Mouse (Mus musculus) cerebellum, postnatal 14 days (tissue): ENCODE results near the gene Naa35.

ENCODE experiments used
- DNase-seq, 2 experiments: peaks; one replicate each; pipeline ENCODE4 v3.0.0; 2021; ENCODE audit warnings: mixed read lengths in 2 of 2

Gene Naa35

GRCm38 (mm10) chr13:59674215-59674614 lies 89.2 kb downstream of the Naa35 start:
- no peak for DNase-seq

DNA sequence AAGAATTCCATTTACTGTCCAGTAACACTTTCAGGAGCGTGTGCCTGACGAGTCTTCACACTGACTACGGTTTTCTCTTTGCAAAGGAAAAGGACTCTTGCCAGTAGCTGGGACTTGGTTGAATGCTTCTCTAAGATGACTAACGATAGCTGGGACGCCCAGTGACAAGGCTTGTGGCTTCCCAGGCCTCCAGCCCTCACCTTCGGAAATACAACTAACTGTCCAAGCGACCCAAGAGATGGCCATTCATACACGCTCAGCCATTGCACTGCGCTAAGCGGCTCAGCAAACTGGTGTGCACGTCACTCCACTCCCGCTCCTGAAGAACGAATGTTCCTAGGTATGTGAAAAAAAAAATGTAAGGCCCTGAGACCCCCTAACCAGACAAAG lies 89.7 kb downstream of the Naa35 start:
- peak; percentile 52 to 57 for DNase-seq

DNA sequence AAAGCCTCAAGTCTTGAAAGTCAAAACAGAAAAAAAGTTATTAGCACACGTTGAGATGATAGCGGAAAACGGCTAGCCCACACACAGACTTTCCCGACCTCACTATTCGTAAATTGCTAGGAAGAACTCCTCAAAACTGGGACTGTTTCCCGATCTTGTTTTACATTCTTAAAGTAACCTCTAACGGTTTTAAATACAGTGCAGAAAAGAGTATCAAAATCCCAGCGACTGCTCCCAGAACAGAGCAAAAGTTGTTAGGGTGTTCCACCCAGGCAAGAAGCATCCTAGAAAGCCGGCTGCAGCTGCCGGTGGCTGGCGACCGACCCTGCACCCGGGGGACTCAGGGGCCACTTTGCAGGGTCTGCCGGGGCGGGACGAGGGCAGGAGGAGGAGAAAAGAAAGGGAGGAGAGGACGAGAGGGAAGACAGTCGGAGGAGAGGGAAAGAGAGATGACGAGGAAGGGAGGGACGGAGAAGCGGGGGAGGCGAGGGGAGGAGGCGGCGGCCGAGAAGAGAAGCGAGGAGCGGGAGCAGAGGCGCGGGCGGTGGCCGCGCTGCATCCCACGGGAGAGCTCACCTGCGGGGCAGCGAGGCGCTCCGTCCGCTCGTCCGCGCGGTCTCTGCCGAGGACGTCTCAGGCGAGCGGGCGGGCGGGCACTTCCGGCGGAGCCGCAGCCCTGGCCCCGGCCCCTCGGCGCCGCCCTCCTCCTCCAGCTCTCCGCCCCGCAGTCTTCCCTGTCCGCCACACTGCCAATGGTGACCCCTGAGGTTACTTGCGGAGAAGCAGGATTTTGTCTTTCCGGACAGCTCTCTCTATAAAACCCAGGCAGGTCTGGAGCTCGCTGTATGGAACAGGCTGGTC lies 90.3 kb downstream of the Naa35 start, which contains the start of gene Golm1:
TSS of gene Golm1 (minus strand) at position 661 of the 861 bp plus-strand sequence.
- DNase-seq, result peak; percentile 77 to 79

DNA sequence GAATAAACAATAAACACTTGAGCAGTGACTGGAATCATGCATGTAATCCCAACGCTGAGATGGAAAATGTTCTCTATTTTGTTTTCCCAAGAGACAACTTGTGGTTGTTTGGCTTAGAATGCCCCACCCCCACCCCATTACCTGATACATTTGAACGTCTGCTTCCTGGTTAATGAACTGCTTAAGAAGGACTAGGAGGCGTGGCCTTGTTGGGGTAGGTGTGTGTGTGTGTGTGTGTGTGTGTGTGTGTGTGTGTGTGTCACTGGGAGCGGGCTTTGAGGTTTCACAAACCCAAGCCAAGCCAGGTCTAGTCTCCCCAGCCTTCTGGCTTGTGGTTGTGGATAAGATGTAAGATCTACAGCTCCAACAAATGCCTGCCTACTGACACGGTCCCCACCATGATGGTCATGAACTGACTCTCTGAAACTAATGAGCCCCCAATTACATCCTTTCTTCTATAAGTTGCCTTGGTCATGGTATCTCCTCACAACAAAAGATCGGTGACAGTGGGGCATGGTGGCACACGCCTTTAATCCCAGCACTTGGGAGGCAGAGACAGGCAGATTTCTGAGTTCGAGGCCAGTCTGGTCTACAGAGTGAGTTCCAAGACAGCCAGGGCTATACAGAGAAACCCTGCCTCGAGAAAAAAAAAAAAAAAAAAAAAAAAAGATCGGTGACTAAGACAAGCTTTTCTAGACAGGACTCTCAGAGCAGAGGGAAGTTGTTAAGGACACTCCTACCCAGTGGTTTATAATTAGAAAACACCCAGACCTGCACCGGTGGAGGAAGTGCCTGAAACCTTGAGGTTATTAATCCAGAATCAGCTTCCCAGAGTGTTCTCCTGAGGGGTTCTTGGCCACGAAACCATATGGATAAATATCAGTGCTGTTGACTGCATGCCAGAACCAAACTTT lies 91.5 kb downstream of the Naa35 start:
- DNase-seq, result no peak

GRCm38 (mm10) chr13:59679306-59679705 lies 94.2 kb downstream of the Naa35 start:
- DNase-seq, result no peak

DNA sequence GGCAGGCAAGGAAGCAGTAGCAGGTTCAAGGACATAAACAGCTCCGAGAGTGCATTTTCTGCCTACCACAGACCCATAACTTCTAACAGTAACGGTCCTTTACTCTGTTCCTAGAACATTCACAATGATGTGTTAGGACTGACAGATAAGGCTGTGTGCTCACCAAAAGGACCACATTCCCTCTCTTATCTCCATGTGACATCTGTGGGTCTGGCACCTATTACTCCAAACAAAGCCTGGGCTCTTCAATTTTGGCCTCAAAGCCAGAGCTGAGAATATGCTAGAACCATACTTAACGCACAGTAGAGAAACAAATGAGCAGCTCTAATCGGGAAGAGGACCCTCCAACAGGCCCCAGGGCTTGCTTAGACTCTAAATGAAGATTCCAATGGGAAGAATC lies 94.8 kb downstream of the Naa35 start:
- DNase-seq, result no peak

DNA sequence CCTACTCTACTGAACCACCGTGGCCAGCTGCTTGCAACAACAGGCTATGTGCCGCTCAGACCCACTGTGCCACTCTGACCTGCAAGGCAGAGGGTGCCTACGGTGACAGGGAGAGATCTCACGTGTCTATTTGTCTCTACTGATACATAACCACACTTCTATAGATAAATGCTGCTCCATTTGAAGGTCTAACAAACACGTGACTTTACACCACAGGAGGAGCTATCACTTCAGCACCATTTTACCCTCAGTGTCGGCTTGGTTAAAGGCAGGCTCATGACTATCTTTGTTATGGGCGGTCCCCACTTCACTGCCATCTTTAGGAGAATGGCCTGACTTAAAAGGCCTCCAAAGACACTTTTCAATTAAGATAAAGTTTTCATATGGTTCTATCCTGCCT lies 97.6 kb downstream of the Naa35 start:
- DNase-seq, result no peak

GRCm38 (mm10) chr13:59685236-59685635 lies 100.2 kb downstream of the Naa35 start:
- no peak for DNase-seq
